Mouse (Mus musculus) intestine, embryonic 16.5 days (tissue): Measurements from ENCODE around the gene Cope. TPM values are rescaled to one million over a fixed set of nuclear protein-coding genes. Genes with fewer than 3 reads are reported as not detected.

ENCODE experiments used
- ATAC-seq: fragments of 200-750 bp; cut with Nextera tagmentation; 2 replicates; pipeline ENCODE4 v1.8.0; 2017; ENCODE audit warnings: moderate TSS enrichment, moderate library complexity
- H3K27ac ChIP-seq: fragments of 300-500 bp; sonication (generic); 2 replicates; pipeline ENCODE4 v1.5.1; 2014; ENCODE audit warnings: mild to moderate bottlenecking, low read length
- H3K27me3 ChIP-seq: fragments of 300-500 bp; sonication (generic); replicated peaks from 2 replicates; pipeline ENCODE4 v1.6.1; 2014; ENCODE audit warnings: low read length, control low read depth, mixed read lengths; ENCODE audit not compliant: control insufficient read depth, insufficient read depth
- H3K36me3 ChIP-seq: fragments of 300-500 bp; sonication (generic); 2 replicates; pipeline ENCODE4 v1.6.1; 2014; ENCODE audit warnings: low read length, control low read depth; ENCODE audit not compliant: control insufficient read depth, insufficient read depth
- H3K4me1 ChIP-seq: fragments of 300-500 bp; sonication (generic); 2 replicates; pipeline ENCODE4 v1.6.1; 2014; ENCODE audit warnings: low read length, control low read depth, mixed read lengths; ENCODE audit not compliant: control insufficient read depth, insufficient read depth
- H3K4me2 ChIP-seq: fragments of 300-500 bp; sonication (generic); 2 replicates; pipeline ENCODE4 v1.6.1; 2014; ENCODE audit warnings: low read depth, low read length, control low read depth
- H3K4me3 ChIP-seq: fragments of 300-500 bp; sonication (generic); 2 replicates; pipeline ENCODE4 v1.5.1; 2014; ENCODE audit warnings: mild to moderate bottlenecking, low read length
- H3K9ac ChIP-seq: fragments of 300-500 bp; sonication (generic); 2 replicates; pipeline ENCODE4 v1.6.1; 2014; ENCODE audit warnings: low read depth, low read length
- H3K9me3 ChIP-seq: fragments of 300-500 bp; sonication (generic); 2 replicates; pipeline ENCODE4 v1.6.1; 2016; ENCODE audit warnings: low read length, control low read depth; ENCODE audit not compliant: control insufficient read depth
- WGBS: fragments of 180-500 bp; shearing (Covaris S2); extraction: QIAGEN DNeasy Blood & Tissue Kit; methylation state at CpG from one replicate; pipeline ENCODE4 v1.1.7; 2014; 5-methylcytosine and 5-hydroxymethylcytosine counted together
- polyA plus RNA-seq: library from polyadenylated mRNA; unstranded; fragments of >200 nt; fragmentation: Nextera tagmentation; extraction: Ambion mirVana; gene quantifications from 2 replicates; pipeline ENCODE4 v1.2.1, GENCODE M21; 2015

Gene Cope
- polyA plus RNA-seq, 1 experiment from 2014 or later = 432 TPM

DNA sequence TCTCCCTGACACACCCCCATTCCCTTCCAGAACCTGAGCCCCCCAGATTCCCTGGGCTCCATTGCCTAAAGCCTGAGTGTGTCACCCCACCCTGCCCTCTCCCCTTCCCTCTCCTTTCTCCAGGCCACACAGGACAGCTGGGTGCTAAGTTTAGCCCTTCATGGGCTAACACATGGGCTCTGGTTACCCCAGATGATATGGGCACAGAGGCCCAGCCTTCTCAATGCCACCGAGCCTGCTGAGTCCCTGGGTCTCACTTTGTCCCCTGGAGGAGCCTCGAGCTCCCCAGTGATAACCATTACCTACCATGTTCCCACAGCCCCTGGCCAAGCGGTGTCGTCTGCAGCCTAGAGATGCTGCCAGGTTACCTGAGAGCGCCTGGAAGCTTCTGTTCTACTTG is 15.6 kb downstream of the Cope start:
- Histone ChIP-seq H3K27me3 (no peaks in the 10 kb centered on the region; the same call in 1 of the 2 replicates), H3K4me3 (no peak overlapping the region), H3K9me3 (no peaks in the 10 kb centered on the region), H3K36me3 (peaks cover 7% of the 10 kb centered on the region), H3K9ac (no peak overlapping the region), H3K4me1 (peaks cover 22% of the 10 kb centered on the region), H3K27ac (no peak overlapping the region), H3K4me2 (no peak overlapping the region)
- 87% methylated on average over 5 of the region's 5 CpGs for WGBS
- ATAC-seq = no peak

- WGBS = 90% methylated on average over 3 of the region's 3 CpGs
- Histone ChIP-seq H3K9me3 (no peaks in the 10 kb centered on the region), H3K36me3 (peaks cover 4% of the 10 kb centered on the region; the same call in 1 of the 2 replicates), H3K4me1 (no peaks in the 10 kb centered on the region), H3K27me3 (no peaks in the 10 kb centered on the region), H3K4me2 (no peak overlapping the region), H3K27ac (no peak overlapping the region), H3K4me3 (no peak overlapping the region), H3K9ac (no peak overlapping the region)
- no peak for ATAC-seq
Measured at GRCm38 (mm10) chr8:70323716-70324115, 21.4 kb downstream of the Cope start.

DNA sequence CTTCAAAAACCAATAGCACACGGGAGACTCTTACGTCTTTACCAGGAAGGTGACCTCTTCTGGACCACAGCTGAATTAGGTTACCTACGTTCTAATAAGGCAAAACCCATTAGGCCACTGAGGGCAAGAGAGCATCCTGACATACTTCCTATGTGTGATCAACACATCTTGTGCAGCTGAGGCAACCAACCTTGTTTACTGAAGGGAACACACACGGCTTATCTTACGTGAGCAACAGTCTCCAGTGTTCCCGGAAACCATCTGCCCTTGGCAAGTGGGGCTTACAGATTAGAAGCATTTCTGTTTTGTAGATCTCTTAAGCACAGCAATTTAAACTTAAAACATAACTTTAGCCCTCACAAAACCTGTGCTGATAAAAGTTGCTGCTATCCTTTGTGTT is 25.2 kb downstream of the Cope start:
- Histone ChIP-seq H3K36me3 (peaks cover 14% of the 10 kb centered on the region), H3K9ac (no peak overlapping the region), H3K27me3 (no peaks in the 10 kb centered on the region), H3K4me2 (no peak overlapping the region), H3K9me3 (no peaks in the 10 kb centered on the region), H3K27ac (no peak overlapping the region), H3K4me1 (peaks cover 10% of the 10 kb centered on the region; the same call in 1 of the 2 replicates), H3K4me3 (no peak overlapping the region)
- 96% methylated on average over 6 of the region's 6 CpGs for WGBS
- no peak for ATAC-seq

DNA sequence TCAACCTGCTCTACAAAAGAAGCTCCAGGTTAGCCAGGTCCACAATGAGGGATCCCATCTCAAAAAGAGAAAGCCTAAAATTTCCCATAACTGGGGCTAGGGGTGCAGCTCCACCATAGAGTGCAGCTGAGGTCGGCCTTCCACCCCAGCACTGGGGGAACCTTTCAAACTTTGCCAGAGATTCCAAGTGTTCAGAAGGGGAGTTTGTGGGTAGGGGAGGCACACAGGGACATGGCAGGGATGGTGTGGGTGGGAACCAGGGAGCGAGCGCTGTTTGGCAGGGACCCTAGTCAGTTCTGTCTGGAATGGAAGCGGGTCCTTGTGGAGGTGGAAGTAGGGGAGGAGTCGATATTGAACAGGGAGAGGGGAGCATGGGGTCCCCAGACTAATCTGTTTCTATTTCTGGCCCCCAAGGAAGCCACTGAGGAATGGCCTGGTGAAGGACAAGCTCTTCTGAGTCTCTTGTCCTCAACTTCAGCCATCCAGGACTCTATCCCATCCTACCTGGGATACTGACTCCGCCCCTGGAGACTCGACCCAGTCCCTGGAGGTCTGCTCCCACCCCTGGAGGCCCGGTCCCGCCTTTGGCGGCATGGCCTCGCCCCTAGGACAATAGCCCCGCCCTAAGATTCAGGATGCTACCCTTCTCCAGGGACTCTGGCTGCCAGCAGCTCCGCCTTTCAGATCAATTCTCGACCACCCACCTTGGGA is 27.0 kb downstream of the Cope start, which contains the start of gene Gdf1:
Gene Gdf1 (plus strand): TSS at position 694 of the 711 bp plus-strand sequence.
- ATAC-seq = no peak
- Histone ChIP-seq H3K27me3 (no peaks in the 10 kb centered on the region), H3K9me3 (no peaks in the 10 kb centered on the region), H3K36me3 (peaks cover 27% of the 10 kb centered on the region), H3K27ac (no peak within 1 kb of the TSS), H3K4me1 (peaks cover 10% of the 10 kb centered on the region; the same call in 1 of the 2 replicates), H3K9ac (peak within 1 kb of the TSS; percentile 12; the same call in 1 of the 2 replicates), H3K4me3 (no peak within 1 kb of the TSS; the same call in none of the 2 replicates), H3K4me2 (0 out of 2 replicates have a peak within 1 kb of the TSS, but pooled peaks have one; percentile 33)
- WGBS = 34% methylated on average over 14 of the region's 14 CpGs

DNA sequence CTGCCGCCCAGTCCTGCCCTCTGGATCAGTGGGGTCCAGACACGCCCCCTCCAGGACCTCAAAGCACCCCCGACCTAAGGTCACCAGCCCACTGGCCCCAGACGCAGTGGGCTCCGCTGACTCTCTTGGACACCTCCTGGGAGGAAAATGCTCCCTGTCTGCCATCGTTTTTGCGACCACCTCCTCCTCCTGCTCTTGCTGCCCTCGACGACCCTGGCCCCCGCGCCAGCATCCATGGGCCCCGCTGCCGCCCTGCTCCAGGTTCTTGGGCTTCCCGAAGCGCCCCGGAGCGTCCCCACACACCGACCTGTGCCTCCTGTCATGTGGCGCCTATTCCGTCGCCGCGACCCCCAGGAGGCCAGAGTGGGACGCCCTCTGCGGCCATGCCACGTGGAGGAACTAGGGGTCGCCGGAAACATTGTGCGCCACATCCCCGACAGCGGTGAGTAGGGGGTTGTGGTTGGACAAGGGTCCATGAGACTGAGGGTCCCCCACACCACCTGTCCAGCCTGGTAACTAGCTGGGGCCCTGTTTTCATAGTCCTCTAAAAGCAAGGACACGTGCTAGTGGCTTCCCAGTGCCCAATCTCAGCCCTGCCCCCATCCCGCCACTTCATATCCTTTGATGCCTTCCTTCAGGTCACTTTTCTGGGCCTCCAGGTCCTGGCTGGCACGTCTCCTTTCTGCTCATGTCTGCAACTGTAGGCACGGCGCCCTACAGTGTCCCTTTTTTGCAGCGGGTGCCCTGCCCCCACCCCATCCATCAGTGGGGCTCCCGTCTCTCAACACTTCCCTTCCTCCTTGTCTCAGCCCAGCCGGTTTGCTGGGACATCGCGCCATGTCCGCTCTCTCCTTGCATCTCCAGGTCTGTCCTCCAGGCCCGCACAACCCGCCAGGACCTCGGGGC is 27.8 kb downstream of the Cope start:
- ATAC-seq = peak; percentile 16
- peak overlapping the region; percentile 12; the same call in 1 of the 2 replicates for H3K9ac ChIP-seq
- no peak overlapping the region for H3K27ac ChIP-seq
- no peak overlapping the region; the same call in none of the 2 replicates for H3K4me3 ChIP-seq
- 0 out of 2 replicates have a peak overlapping the region, but pooled peaks have one; percentile 33 for H3K4me2 ChIP-seq
- peaks cover 10% of the 10 kb centered on the region; the same call in 1 of the 2 replicates for H3K4me1 ChIP-seq
- H3K36me3 ChIP-seq = peaks cover 34% of the 10 kb centered on the region
- no peaks in the 10 kb centered on the region for H3K27me3 ChIP-seq
- H3K9me3 ChIP-seq = no peaks in the 10 kb centered on the region
- WGBS = 21% methylated on average over 45 of the region's 45 CpGs

GRCm38 (mm10) chr8:70330741-70331364 is 28.5 kb downstream of the Cope start:
- H3K36me3 ChIP-seq = peaks cover 42% of the 10 kb centered on the region
- H3K4me2 ChIP-seq = 0 out of 2 replicates have a peak overlapping the region, but pooled peaks have one; percentile 33
- 46% methylated on average over 53 of the region's 53 CpGs for WGBS
- peaks cover 10% of the 10 kb centered on the region; the same call in 1 of the 2 replicates for H3K4me1 ChIP-seq
- peak; percentile 64 for ATAC-seq
- H3K27ac ChIP-seq = no peak overlapping the region
- H3K27me3 ChIP-seq = no peaks in the 10 kb centered on the region
- no peaks in the 10 kb centered on the region for H3K9me3 ChIP-seq
- H3K9ac ChIP-seq = no peak overlapping the region
- H3K4me3 ChIP-seq = no peak overlapping the region; the same call in 1 of the 2 replicates

DNA sequence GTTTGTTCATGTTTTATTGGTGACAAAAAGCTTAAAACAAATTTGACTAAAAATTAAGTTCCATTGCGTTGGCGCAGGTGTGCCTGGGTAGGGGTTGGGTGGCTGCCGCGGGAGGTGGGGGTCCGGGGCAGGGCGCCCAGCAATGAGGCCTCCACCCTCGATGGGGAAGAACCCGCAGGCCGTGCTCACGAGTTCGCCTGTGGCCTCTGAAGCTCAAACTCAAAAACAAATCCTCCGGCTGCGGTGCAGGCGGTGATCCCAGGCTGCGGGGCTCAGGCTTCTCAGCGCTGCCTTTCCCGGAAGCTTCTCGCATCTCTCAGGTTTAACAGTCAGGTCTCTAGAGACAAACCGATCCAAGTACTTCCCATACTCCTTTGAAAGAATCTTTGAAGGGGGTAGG is 29.2 kb downstream of the Cope start:
- Histone ChIP-seq H3K36me3 (peaks cover 48% of the 10 kb centered on the region), H3K4me3 (no peak overlapping the region), H3K9me3 (no peaks in the 10 kb centered on the region), H3K4me2 (no peak overlapping the region), H3K27ac (no peak overlapping the region), H3K27me3 (no peaks in the 10 kb centered on the region), H3K4me1 (peaks cover 10% of the 10 kb centered on the region; the same call in 1 of the 2 replicates), H3K9ac (no peak overlapping the region)
- no peak for ATAC-seq
- WGBS = 82% methylated on average over 19 of the region's 19 CpGs

DNA sequence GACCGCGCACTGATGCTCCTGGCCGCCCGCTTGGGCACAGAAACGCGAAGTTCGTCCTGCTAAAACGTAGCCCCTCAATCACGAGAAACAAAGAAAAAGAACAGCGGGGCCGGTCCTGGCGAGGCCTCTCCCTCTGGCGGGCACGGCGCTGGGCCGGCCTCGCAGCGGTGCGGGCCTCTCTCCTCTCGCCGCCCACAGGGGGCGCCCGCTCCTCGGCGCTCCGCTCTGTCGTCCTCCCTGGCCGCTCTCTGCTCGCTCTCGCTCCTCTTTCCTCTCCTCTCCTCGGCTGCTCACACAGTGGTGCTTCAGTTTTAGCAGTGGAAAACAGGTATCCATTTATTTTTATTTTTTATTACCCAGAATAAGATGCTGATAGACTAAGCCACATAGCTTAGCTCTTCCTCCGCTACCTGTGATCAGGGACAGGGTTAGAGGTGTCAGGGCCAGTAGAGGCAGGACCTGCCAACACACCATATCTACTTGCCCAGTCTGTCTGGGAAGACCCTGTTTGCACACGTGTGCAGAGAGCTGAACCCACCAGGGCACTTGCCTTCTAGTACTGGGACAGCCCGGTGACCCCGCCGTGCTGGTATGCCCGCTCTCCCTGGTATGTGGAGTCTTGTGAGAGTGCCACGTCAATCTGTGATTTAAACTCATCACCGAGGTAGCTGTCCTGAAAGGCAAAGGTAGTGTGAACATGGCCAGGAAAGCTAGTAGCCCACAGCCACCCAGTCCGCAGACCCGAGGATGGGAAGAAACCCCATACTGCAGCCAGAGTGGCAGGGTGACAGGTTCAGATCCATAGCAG is 30.0 kb downstream of the Cope start:
- H3K4me2 ChIP-seq = no peak overlapping the region

More for the DNA sequence above, 30.0 kb downstream of the Cope start:
- Histone ChIP-seq H3K27ac (no peak overlapping the region), H3K27me3 (no peaks in the 10 kb centered on the region), H3K9me3 (no peaks in the 10 kb centered on the region), H3K4me1 (peaks cover 10% of the 10 kb centered on the region; the same call in 1 of the 2 replicates), H3K36me3 (peaks cover 53% of the 10 kb centered on the region), H3K4me3 (no peak overlapping the region), H3K9ac (no peak overlapping the region)
- peak; percentile 75 for ATAC-seq
- WGBS = 32% methylated on average over 41 of the region's 41 CpGs
